Mouse (Mus musculus) kidney, embryonic 15.5 days (tissue): ENCODE data around the gene AC131692.1. TPM values are rescaled to one million over a fixed set of nuclear protein-coding genes. Genes with fewer than 3 reads are reported as not detected.

Experiments
- ATAC-seq: fragments of 200-750 bp; cut with Nextera tagmentation; replicated peaks from 2 replicates; pipeline ENCODE4 v1.8.0; 2017; ENCODE audit warnings: moderate TSS enrichment; ENCODE audit not compliant: low FRiP score
- H3K27ac ChIP-seq: fragments of 300-500 bp; sonication (generic); 2 replicates; pipeline ENCODE4 v1.5.1; 2015; ENCODE audit warnings: mild to moderate bottlenecking, inconsistent platforms
- H3K27me3 ChIP-seq: fragments of 300-500 bp; sonication (generic); 2 replicates; pipeline ENCODE4 v1.6.1; 2015; ENCODE audit warnings: inconsistent platforms
- H3K36me3 ChIP-seq: fragments of 300-500 bp; sonication (generic); 2 replicates; pipeline ENCODE4 v1.6.1; 2015; ENCODE audit warnings: inconsistent platforms
- H3K4me1 ChIP-seq: fragments of 300-500 bp; sonication (generic); 2 replicates; pipeline ENCODE4 v1.6.1; 2015; ENCODE audit warnings: inconsistent platforms
- H3K4me2 ChIP-seq: fragments of 300-500 bp; sonication (generic); 2 replicates; pipeline ENCODE4 v1.6.1; 2015; ENCODE audit warnings: moderate library complexity, mild to moderate bottlenecking, inconsistent platforms
- H3K4me3 ChIP-seq: fragments of 300-500 bp; sonication (generic); replicated peaks from 2 replicates; pipeline ENCODE4 v1.5.1; 2015; ENCODE audit warnings: mild to moderate bottlenecking, inconsistent platforms
- H3K9ac ChIP-seq: fragments of 300-500 bp; sonication (generic); 2 replicates; pipeline ENCODE4 v1.6.1; 2015; ENCODE audit warnings: mild to moderate bottlenecking, inconsistent platforms
- H3K9me3 ChIP-seq: fragments of 300-500 bp; sonication (generic); replicated peaks from 2 replicates; pipeline ENCODE4 v1.6.1; 2016; ENCODE audit warnings: inconsistent platforms
- WGBS: fragments of 180-500 bp; shearing (Covaris S2); methylation state at CpG from one replicate; pipeline ENCODE4 v1.1.7; 2015; ENCODE audit warnings: mixed read lengths; 5-methylcytosine and 5-hydroxymethylcytosine counted together
- polyA plus RNA-seq: library from polyadenylated mRNA; unstranded; fragments of >200 nt; fragmentation: Nextera tagmentation; extraction: Ambion mirVana; gene quantifications from 2 replicates; pipeline ENCODE4 v1.2.1, GENCODE M21; 2015

The AC131692.1 gene
- 0.34 and 0.55 TPM in 2 replicates for polyA plus RNA-seq

- Histone ChIP-seq H3K9me3 (no peaks in the 10 kb centered on the region), H3K4me3 (no peak within 1 kb of the TSS), H3K9ac (no peak within 1 kb of the TSS), H3K4me1 (no peaks in the 10 kb centered on the region), H3K36me3 (peaks cover 86% of the 10 kb centered on the region), H3K4me2 (no peak within 1 kb of the TSS), H3K27ac (no peak within 1 kb of the TSS), H3K27me3 (no peaks in the 10 kb centered on the region)
- WGBS = 86% methylated on average over 7 of the region's 7 CpGs
- no peak for ATAC-seq
These were observed at the start of gene AC131692.1 for GRCm38 (mm10) chr19:6094119-6094518. AC131692.1 (plus strand) TSS chr19:6094419.

- Histone ChIP-seq H3K9ac (peak overlapping the region; percentile 88), H3K4me2 (peak overlapping the region; percentile 86), H3K36me3 (peaks cover 26% of the 10 kb centered on the region), H3K9me3 (no peaks in the 10 kb centered on the region), H3K27ac (peak overlapping the region; percentile 99), H3K4me3 (peak overlapping the region; percentile 99), H3K4me1 (peaks cover 38% of the 10 kb centered on the region), H3K27me3 (no peaks in the 10 kb centered on the region)
- 17% methylated on average over 20 of the region's 20 CpGs for WGBS
- no peak for ATAC-seq
These were observed 48.6 kb upstream of the AC131692.1 start for GRCm38 (mm10) chr19:6045366-6046293.

- H3K27me3 ChIP-seq = no peaks in the 10 kb centered on the region
- peaks cover 35% of the 10 kb centered on the region for H3K36me3 ChIP-seq
- peak within 1 kb of the TSS; percentile 88 for H3K9ac ChIP-seq
- under 1% methylated on average over 65 of the region's 65 CpGs for WGBS
- peak within 1 kb of the TSS; percentile 99 for H3K27ac ChIP-seq
- no peaks in the 10 kb centered on the region for H3K9me3 ChIP-seq
- peak within 1 kb of the TSS; percentile 86 for H3K4me2 ChIP-seq
- H3K4me1 ChIP-seq = peaks cover 36% of the 10 kb centered on the region
- peak within 1 kb of the TSS; percentile 99 for H3K4me3 ChIP-seq
- peak; percentile 91 for ATAC-seq
These were observed 47.7 kb upstream of the AC131692.1 start, which contains the start of gene Syvn1 for GRCm38 (mm10) chr19:6046294-6047153. Syvn1 (plus strand) TSS chr19:6046576.

- peak overlapping the region; percentile 88 for H3K9ac ChIP-seq
- H3K4me3 ChIP-seq = peak overlapping the region; percentile 99
- ATAC-seq = peak; percentile 10; the same call in 1 of the 2 replicates
- peaks cover 28% of the 10 kb centered on the region for H3K4me1 ChIP-seq
- H3K9me3 ChIP-seq = no peaks in the 10 kb centered on the region
- no peaks in the 10 kb centered on the region for H3K27me3 ChIP-seq
- 1% methylated on average over 44 of the region's 44 CpGs for WGBS
- peaks cover 43% of the 10 kb centered on the region for H3K36me3 ChIP-seq
- peak overlapping the region; percentile 99 for H3K27ac ChIP-seq
- H3K4me2 ChIP-seq = peak overlapping the region; percentile 86
These were observed 46.9 kb upstream of the AC131692.1 start for GRCm38 (mm10) chr19:6047154-6047898.

GRCm38 (mm10) chr19:6047899-6048166 lies 46.4 kb upstream of the AC131692.1 start:
- H3K36me3 ChIP-seq = peaks cover 48% of the 10 kb centered on the region
- WGBS = 84% methylated on average over 8 of the region's 8 CpGs

GRCm38 (mm10) chr19:6048681-6049410 lies 45.4 kb upstream of the AC131692.1 start:
- Histone ChIP-seq H3K4me2 (peak overlapping the region; percentile 86; the same call in 1 of the 2 replicates), H3K4me1 (peaks cover 32% of the 10 kb centered on the region), H3K9me3 (no peaks in the 10 kb centered on the region), H3K36me3 (peaks cover 58% of the 10 kb centered on the region), H3K27me3 (no peaks in the 10 kb centered on the region), H3K27ac (no peak overlapping the region), H3K9ac (no peak overlapping the region), H3K4me3 (peak overlapping the region; percentile 99)
- WGBS = 84% methylated on average over 11 of the region's 11 CpGs
- ATAC-seq = no peak

More at GRCm38 (mm10) chr19:6047899-6048166, 46.4 kb upstream of the AC131692.1 start:
- peak overlapping the region; percentile 99 for H3K27ac ChIP-seq
- peak overlapping the region; percentile 88 for H3K9ac ChIP-seq
- no peak for ATAC-seq
- peaks cover 27% of the 10 kb centered on the region for H3K4me1 ChIP-seq
- no peaks in the 10 kb centered on the region for H3K9me3 ChIP-seq
- H3K4me3 ChIP-seq = peak overlapping the region; percentile 99
- no peaks in the 10 kb centered on the region for H3K27me3 ChIP-seq
- peak overlapping the region; percentile 86 for H3K4me2 ChIP-seq

- peaks cover 79% of the 10 kb centered on the region for H3K36me3 ChIP-seq
- no peaks in the 10 kb centered on the region for H3K27me3 ChIP-seq
- H3K9me3 ChIP-seq = no peaks in the 10 kb centered on the region
- H3K27ac ChIP-seq = no peak overlapping the region
- WGBS = 86% methylated on average over 7 of the region's 7 CpGs
- H3K4me2 ChIP-seq = no peak overlapping the region
- ATAC-seq = no peak
- H3K9ac ChIP-seq = no peak overlapping the region
- no peak overlapping the region for H3K4me3 ChIP-seq
- peaks cover 29% of the 10 kb centered on the region for H3K4me1 ChIP-seq
These were observed 41.7 kb upstream of the AC131692.1 start for GRCm38 (mm10) chr19:6052516-6052915.

- H3K4me3 ChIP-seq = no peak overlapping the region
- H3K4me2 ChIP-seq = no peak overlapping the region
- WGBS = 80% methylated on average over 5 of the region's 5 CpGs
- peaks cover 74% of the 10 kb centered on the region for H3K36me3 ChIP-seq
- no peak overlapping the region for H3K9ac ChIP-seq
- peaks cover 23% of the 10 kb centered on the region for H3K4me1 ChIP-seq
- H3K27me3 ChIP-seq = no peaks in the 10 kb centered on the region
- no peak for ATAC-seq
- no peak overlapping the region for H3K27ac ChIP-seq
- H3K9me3 ChIP-seq = no peaks in the 10 kb centered on the region
These were observed 39.9 kb upstream of the AC131692.1 start for GRCm38 (mm10) chr19:6054296-6054695.

- Histone ChIP-seq H3K9me3 (no peaks in the 10 kb centered on the region), H3K36me3 (peaks cover 61% of the 10 kb centered on the region), H3K4me1 (peaks cover 31% of the 10 kb centered on the region), H3K27me3 (no peaks in the 10 kb centered on the region), H3K9ac (peak overlapping the region; percentile 82), H3K4me2 (peak overlapping the region; percentile 78), H3K27ac (0 out of 2 replicates have a peak overlapping the region, but pooled peaks have one; percentile 81), H3K4me3 (peak overlapping the region; percentile 95)
- WGBS = 54% methylated on average over 4 of the region's 4 CpGs
- ATAC-seq = no peak
These were observed 37.5 kb upstream of the AC131692.1 start for GRCm38 (mm10) chr19:6056696-6057095.

- WGBS = under 1% methylated on average over 63 of the region's 63 CpGs
- Histone ChIP-seq H3K4me1 (peaks cover 39% of the 10 kb centered on the region), H3K36me3 (peaks cover 53% of the 10 kb centered on the region), H3K4me3 (peak within 1 kb of the TSS; percentile 95), H3K27me3 (no peaks in the 10 kb centered on the region), H3K27ac (peak within 1 kb of the TSS; percentile 85), H3K4me2 (peak within 1 kb of the TSS; percentile 78), H3K9ac (peak within 1 kb of the TSS; percentile 94), H3K9me3 (no peaks in the 10 kb centered on the region)
- ATAC-seq = peak; percentile 89
These were observed 36.7 kb upstream of the AC131692.1 start, which contains the start of the genes Mrpl49 and Fau for GRCm38 (mm10) chr19:6057313-6058096. Mrpl49 (minus strand) TSS chr19:6057785. Fau (plus strand) TSS chr19:6057844.
